Mouse (Mus musculus) heart, adult 9 months (tissue): ENCODE measurements at regions not wholly inside any gene's neighbourhood (a gene's known extent, or its start where the extent isn't known, plus 50 kb on each side); places are given as distances from the start of the nearest gene placed in this dataset.

Experiments used
- DNase-seq, 2 experiments: peaks; one replicate each; pipeline ENCODE4 v3.0.0; 2022; ENCODE audit warnings: low spot score in 2 of 2

GRCm38 (mm10) chr16:21320284-21320683 lies 102.6 kb upstream of the Vps8 start:
- no peak for DNase-seq

GRCm38 (mm10) chr16:21321188-21322070 lies 101.5 kb upstream of the Vps8 start:
- DNase-seq = no peak

DNA sequence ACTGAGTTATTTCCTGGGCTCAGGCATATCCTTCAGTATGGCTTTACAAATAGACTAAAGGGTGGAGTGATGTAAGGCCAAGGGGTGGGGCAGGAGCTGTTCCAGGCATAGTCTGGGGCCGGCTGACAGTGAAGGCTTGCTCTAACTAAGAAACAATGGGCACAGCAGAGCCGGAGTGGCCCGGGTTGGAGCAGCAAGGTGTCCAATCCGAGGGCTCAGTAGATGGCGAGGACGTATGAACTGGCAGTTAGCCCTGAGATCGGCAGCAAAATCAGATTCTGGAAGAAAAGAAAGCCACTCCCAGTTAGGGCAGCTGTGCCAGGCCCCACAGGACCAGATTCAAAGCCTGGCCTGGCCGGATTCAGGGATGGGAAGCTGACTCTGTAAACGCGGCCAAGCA lies 100.5 kb upstream of the Vps8 start:
- DNase-seq = peak in 1 of 2 experiments; percentile 19

- no peak for DNase-seq
Measured at GRCm38 (mm10) chr16:21323446-21324034, 99.4 kb upstream of the Vps8 start.

DNA sequence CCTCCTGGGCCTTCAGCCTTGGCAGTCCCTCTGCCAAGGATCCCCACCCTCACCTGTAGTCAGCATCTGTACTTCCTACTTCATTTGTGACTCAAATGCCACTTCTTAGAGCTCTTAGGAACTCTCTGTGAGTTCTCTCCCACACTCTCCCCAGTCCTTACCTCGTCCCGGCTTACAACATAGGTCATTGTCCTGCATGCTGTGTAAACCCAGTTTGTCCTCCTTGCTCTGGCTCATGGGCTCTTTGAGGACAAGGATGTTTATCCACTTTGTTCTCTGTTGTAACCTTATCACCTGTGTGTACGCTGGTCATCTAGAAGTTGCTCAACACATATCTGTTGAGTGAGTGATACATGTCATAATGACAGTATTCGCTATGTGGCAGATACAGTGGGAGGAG lies 94.9 kb upstream of the Vps8 start:
- no peak for DNase-seq

DNA sequence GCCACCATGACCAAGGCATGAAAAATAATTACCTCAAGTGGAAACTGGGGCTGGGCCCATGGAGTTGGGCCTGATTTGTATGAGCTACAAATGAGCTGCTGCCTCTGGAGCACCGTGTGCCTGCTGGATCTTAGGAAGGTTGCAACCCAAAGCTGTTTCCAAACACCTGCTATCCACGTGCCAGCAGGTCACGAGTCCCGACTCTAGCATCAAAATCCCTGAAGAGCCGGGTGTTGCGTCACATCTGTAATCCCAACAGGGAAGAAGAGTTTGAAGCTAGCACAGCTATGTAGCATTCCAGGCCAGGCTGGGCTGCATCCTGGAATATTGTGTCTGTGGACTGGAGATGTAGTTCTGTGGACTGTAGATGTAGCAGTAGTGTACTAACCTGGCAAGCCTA lies 93.7 kb upstream of the Vps8 start:
- DNase-seq = no peak

DNA sequence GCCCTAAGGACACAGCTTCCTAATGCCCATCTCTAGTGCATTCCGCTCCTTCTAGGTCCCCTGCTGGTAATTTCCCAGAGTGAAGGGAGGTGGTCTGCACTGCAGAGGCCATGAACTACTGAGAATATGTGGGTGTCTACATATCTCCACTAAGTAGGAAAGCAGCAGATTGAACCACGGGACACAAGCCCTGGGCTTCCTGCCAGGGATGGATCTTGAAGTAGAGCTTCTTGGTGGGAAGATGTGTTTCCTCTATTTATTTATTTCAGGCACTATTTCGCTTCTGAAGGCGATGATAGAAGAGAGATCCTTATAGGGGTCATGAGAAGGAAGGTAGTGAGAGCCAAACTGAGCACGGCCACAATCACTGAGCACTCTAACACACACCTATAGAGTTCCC lies 91.7 kb upstream of the Vps8 start:
- DNase-seq = no peak

- DNase-seq = no peak
Measured at GRCm38 (mm10) chr16:21332411-21332810, 90.5 kb upstream of the Vps8 start.

DNA sequence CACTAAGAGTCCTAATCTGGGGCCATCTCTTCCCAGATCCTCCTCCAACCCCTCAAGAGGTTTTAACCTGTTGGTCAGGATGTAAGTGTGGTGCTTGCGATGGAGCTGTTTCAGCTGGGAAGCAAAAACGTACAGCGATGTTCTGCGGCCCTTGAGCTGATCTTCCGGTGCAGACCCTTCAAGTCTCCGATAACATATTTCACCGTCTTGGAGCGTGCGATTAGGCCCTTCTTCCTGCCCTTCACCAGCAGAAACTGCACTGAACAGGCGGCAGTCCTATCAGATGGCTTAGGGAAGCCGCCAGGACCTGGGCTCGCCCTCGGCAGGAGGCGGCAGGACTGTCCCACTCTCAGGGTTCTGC lies 90.1 kb upstream of the Vps8 start:
- DNase-seq = no peak

GRCm38 (mm10) chr16:21333223-21333951 lies 89.5 kb upstream of the Vps8 start:
- peak; percentile 89 to 90 for DNase-seq

DNA sequence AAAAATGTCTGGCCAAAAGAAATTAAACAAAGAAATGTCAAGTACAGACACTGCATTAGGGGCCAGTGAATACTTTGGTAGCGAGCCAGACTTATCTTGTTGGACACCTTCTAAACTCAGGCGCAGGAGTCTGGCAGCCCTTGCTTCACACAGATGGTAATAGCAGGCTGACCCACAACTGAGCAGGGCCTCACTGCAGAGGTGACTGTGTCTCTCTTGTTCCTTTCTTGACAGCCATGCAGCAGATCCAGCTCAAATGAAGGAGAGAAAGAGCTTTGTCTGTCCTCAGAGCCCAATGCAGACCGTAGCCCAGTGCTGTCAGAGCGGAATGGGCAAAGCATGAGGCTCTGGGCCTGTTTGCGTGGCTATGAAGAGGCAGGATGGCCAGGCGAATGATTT lies 83.9 kb upstream of the Vps8 start:
- peak in 1 of 2 experiments; percentile 56 for DNase-seq

GRCm38 (mm10) chr16:21339460-21340081 lies 83.3 kb upstream of the Vps8 start:
- peak in 1 of 2 experiments; percentile 61 for DNase-seq

- DNase-seq = no peak
Measured at GRCm38 (mm10) chr16:21340136-21340535, 82.8 kb upstream of the Vps8 start.

- no peak for DNase-seq
Measured at GRCm38 (mm10) chr16:21349869-21350268, 73.0 kb upstream of the Vps8 start.

DNA sequence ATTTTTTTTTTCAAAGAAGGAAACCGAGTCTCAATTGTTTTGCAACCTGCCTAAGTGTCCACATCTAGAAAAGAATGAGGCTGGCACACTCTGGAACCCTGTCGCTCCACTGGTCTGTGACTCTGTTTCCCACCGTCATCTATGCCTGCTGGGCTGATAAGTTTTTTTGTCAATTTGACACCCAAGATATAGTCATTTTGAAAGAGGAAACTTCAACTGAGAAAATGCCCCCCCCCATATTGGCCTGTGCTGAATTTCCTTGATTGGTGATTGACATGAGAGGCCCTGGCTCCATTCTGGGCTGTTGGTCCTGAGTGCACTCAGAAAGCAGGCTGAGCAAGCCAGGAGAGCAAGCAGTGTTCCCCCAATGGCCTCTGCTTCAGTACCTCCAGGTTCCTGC lies 71.6 kb upstream of the Vps8 start:
- no peak for DNase-seq

DNA sequence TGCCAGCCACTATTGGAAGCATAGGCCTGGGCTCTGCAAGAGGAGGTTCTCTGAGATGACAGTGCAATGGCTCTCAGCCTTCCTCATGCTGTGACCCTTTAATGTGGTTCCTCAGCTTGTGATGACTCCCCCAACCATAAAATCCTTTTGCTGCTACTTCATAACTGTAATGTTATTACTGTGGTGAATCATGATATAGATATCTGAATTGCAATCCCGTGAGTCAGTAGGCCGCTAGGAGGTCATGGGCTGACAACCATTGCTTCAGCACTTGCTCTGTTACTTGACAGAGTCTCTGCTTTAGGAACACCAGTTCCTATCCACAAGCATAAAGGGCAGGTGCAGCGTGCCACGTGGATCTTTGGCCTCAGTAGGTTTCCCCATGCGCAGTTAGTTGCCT lies 69.8 kb upstream of the Vps8 start:
- no peak for DNase-seq

DNA sequence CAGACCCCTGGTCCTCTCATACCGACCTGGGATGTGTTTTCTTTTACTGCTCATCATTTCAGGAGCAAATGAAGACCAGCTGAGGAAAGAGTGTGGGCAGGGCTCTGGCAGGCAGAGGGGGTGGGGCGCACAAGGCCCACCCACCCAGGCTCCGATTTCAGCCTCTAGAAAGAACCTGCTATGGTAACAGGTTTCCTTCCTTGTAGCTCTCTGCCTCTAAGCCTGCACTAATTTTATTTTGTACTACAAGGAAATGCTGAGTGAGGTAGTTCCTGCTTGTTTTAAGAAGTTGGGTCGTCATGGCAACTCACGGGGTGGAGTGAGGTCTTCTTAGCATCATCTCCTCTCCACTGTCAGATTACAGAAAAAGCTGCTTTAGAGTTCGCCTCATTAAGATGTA lies 69.4 kb upstream of the Vps8 start:
- no peak for DNase-seq

DNA sequence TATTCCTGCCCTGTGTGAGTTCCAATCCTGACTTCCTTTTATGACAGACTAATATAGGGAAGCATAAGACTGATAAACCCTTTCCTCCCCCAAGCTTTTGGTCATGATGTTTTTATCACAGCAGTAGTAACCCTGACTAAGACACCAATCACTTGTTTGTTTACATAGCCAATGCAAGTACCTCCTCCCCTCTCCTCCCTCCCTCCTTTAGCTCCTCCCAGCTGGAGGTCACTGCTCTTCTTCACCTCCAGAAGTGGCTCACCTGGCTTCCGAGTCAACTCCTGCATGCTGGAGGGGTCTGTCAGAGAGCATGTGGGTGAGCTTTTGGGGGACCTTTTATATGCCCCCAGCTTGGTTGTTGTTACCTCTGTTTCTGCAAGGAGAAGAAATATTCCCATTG lies 67.3 kb upstream of the Vps8 start:
- no peak for DNase-seq

DNA sequence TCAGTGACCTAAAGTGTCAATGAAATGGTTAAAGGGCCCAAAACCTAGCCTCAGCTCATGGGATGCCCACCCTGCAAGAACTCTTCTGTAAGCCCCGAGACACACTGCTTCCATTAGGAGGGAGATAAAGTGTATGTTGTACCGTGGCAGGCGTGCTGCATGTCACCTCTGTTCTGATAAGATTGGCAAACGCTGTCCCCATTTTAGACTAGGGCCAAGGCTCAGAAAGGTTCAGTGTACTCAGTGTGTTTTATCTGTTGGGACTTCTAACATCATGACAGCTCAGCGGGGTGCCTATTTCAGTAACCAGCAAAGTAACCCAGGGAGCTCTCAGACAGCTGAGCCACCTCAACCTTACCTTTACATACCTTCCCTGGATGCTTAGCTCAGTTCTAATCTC lies 65.5 kb upstream of the Vps8 start:
- no peak for DNase-seq

- DNase-seq = no peak
Measured at GRCm38 (mm10) chr16:21358313-21358920, 64.5 kb upstream of the Vps8 start.

DNA sequence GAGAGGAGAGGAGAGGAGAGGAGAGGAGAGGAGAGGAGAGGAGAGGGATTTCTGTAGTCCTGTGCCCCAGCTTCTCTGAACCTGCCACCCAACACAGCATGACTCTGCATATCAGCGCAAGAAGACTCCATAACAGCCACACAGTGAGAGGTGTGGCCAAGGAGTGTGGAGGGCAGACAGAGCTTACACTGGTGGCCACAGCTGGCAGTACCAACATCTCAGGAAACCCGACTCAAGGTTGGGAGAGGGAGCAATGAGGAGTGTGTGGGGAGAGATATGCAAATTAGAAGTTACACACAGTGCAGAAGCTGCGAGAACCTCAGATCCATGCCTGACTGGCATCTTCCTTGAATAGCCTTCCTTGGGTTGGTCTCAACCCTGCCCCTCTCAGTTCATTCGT lies 63.5 kb upstream of the Vps8 start:
- DNase-seq = no peak

DNA sequence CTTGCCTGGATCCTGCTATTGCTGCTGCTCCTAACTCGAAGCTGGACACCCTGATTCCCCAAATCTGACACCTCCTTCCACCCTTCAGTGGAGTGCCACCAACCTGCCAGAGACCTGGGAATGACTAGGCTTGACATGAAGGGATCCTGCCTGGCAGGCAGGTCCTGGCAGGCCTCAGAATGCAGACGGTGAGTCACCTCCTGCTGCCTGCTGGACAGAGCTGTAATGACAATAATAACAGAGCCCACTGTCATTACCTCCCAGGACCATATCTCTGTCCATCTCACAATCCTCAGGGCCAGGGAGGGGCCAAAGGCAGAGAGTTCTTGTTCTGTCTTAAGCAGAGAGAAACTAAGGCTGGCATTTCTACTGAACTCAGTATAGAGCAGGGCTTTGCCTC lies 61.5 kb upstream of the Vps8 start:
- no peak for DNase-seq
